Mouse (Mus musculus): ENCODE data around the gene Gm28827. TPM values are rescaled to one million over a fixed set of nuclear protein-coding genes. Genes with fewer than 3 reads are reported as not detected.
"Not testable (repeated sequence)": the region's sequence is repeated elsewhere in the genome, so short reads cannot be mapped to it uniquely, and the experiment has no call there.

Gm28827 gene
- polyA plus RNA-seq (2014; fragmentation: Nextera tagmentation; extraction: Ambion mirVana) = not detected in 2 replicates

DNA sequence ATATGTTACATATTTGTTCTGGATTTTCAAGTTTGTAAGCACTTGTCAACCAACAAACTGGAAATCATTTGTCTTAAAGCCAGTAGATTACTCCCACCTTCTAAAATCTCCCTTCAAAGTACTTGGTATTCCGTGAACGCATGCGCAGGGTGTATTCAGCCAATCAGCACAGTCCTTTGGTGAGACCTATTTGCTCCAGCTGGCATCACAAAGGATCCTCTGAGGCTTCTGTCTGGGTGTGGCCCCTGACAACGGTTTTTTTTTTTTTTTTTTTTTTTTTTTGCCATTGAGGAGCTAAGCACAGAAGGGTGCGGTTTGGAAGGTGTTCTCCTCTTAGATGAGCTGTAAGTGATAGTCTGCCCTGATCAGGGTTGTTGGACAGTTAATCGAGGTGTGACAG is at the start of gene Gm28827:
Gene Gm28827, plus strand, starts transcription at position 301 of the 400 bp plus-strand sequence.
- not testable (repeated sequence) for H3K9me3 ChIP-seq (replicated peaks; ENCODE audit: control insufficient read depth, low read length); H3K4me3 ChIP-seq (ENCODE audit: low read depth, low read length); H3K36me3 ChIP-seq (replicated peaks; ENCODE audit: control insufficient read depth, insufficient read depth, low read depth, low read length); H3K27me3 ChIP-seq (ENCODE audit: control insufficient read depth, insufficient read depth, low read length); H3K4me1 ChIP-seq (ENCODE audit: control insufficient read depth, insufficient read depth, low read length); DNase-seq (ENCODE audit: low spot score); ATAC-seq (replicated peaks; ENCODE audit: insufficient number of reproducible peaks, low FRiP score, low TSS enrichment, low read depth); H3K4me2 ChIP-seq (ENCODE audit: low read depth, low read length); H3K27ac ChIP-seq (replicated peaks; ENCODE audit: low read depth, low read length); H3K9ac ChIP-seq (replicated peaks; ENCODE audit: low read length)
- no CpG with 5 or more reads among the region's 6 CpGs for WGBS

All from embryonic facial prominence, embryonic 11.5 days (tissue).